Mouse (Mus musculus): Measurements from ENCODE around the gene Cdh13. TPM values are rescaled to one million over a fixed set of nuclear protein-coding genes. Genes with fewer than 3 reads are reported as not detected.

Cdh13 gene
- polyA plus RNA-seq, 1 experiment, result 4.5 TPM

GRCm38 (mm10) chr8:118725651-118726050 is 442.1 kb downstream of the Cdh13 start:
- H3K27me3 ChIP-seq (ENCODE audit: control insufficient read depth, insufficient read depth, low read length), result no peaks in the 10 kb centered on the region
- no peak overlapping the region for H3K27ac ChIP-seq (ENCODE audit: control insufficient read depth, insufficient read depth, low read depth, low read length)
- no peaks in the 10 kb centered on the region for H3K36me3 ChIP-seq (ENCODE audit: control insufficient read depth, insufficient read depth, low read length)
- H3K4me3 ChIP-seq (ENCODE audit: control insufficient read depth, low read depth, low read length), result no peak overlapping the region
- no peak for TF ChIP-seq POLR2A (IDR thresholded peaks at IDR 0.05; ENCODE audit: control insufficient read depth, low read depth, low read length)
- no peak for TF ChIP-seq CTCF (IDR thresholded peaks at IDR 0.05; ENCODE audit: control insufficient read depth, insufficient read depth, insufficient replicate concordance, low read depth, low read length)
- H3K4me1 ChIP-seq (ENCODE audit: control insufficient read depth, insufficient read depth, low read length), result no peaks in the 10 kb centered on the region

GRCm38 (mm10) chr8:118741781-118742180 is 458.2 kb downstream of the Cdh13 start:
- Histone ChIP-seq H3K36me3 (ENCODE audit: control insufficient read depth, insufficient read depth, low read length) (no peaks in the 10 kb centered on the region), H3K4me1 (ENCODE audit: control insufficient read depth, insufficient read depth, low read length) (no peaks in the 10 kb centered on the region), H3K27me3 (ENCODE audit: control insufficient read depth, insufficient read depth, low read length) (no peaks in the 10 kb centered on the region), H3K27ac (ENCODE audit: control insufficient read depth, insufficient read depth, low read depth, low read length) (no peak overlapping the region), H3K4me3 (ENCODE audit: control insufficient read depth, low read depth, low read length) (no peak overlapping the region)
- no peak for TF ChIP-seq POLR2A (IDR thresholded peaks at IDR 0.05; ENCODE audit: control insufficient read depth, low read depth, low read length)
- TF ChIP-seq CTCF (IDR thresholded peaks at IDR 0.05; ENCODE audit: control insufficient read depth, insufficient read depth, insufficient replicate concordance, low read depth, low read length), result no peak

GRCm38 (mm10) chr8:118744991-118745390 is 461.5 kb downstream of the Cdh13 start:
- no peak overlapping the region for H3K4me3 ChIP-seq (ENCODE audit: control insufficient read depth, low read depth, low read length)
- TF ChIP-seq CTCF (IDR thresholded peaks at IDR 0.05; ENCODE audit: control insufficient read depth, insufficient read depth, insufficient replicate concordance, low read depth, low read length), result peak; percentile 67; the same call in 1 of the 2 replicates
- TF ChIP-seq POLR2A (IDR thresholded peaks at IDR 0.05; ENCODE audit: control insufficient read depth, low read depth, low read length), result no peak

GRCm38 (mm10) chr8:118748041-118748604 is 464.6 kb downstream of the Cdh13 start:
- H3K36me3 ChIP-seq (ENCODE audit: control insufficient read depth, insufficient read depth, low read length), result no peaks in the 10 kb centered on the region
- H3K27me3 ChIP-seq (ENCODE audit: control insufficient read depth, insufficient read depth, low read length), result no peaks in the 10 kb centered on the region
- TF ChIP-seq CTCF (IDR thresholded peaks at IDR 0.05; ENCODE audit: control insufficient read depth, insufficient read depth, insufficient replicate concordance, low read depth, low read length) (no peak), POLR2A (IDR thresholded peaks at IDR 0.05; ENCODE audit: control insufficient read depth, low read depth, low read length) (no peak)
- H3K27ac ChIP-seq (ENCODE audit: control insufficient read depth, insufficient read depth, low read depth, low read length), result no peak overlapping the region
- H3K4me3 ChIP-seq (ENCODE audit: control insufficient read depth, low read depth, low read length), result no peak overlapping the region
- no peaks in the 10 kb centered on the region; the same call in 1 of the 2 replicates for H3K4me1 ChIP-seq (ENCODE audit: control insufficient read depth, insufficient read depth, low read length)

More at GRCm38 (mm10) chr8:118744991-118745390, 461.5 kb downstream of the Cdh13 start:
- H3K4me1 ChIP-seq (ENCODE audit: control insufficient read depth, insufficient read depth, low read length), result no peaks in the 10 kb centered on the region; the same call in 1 of the 2 replicates
- no peaks in the 10 kb centered on the region for H3K36me3 ChIP-seq (ENCODE audit: control insufficient read depth, insufficient read depth, low read length)
- no peaks in the 10 kb centered on the region for H3K27me3 ChIP-seq (ENCODE audit: control insufficient read depth, insufficient read depth, low read length)
- H3K27ac ChIP-seq (ENCODE audit: control insufficient read depth, insufficient read depth, low read depth, low read length), result no peak overlapping the region

- no peak overlapping the region for H3K27ac ChIP-seq (ENCODE audit: control insufficient read depth, insufficient read depth, low read depth, low read length)
- no peak for TF ChIP-seq POLR2A (IDR thresholded peaks at IDR 0.05; ENCODE audit: control insufficient read depth, low read depth, low read length)
- no peak for TF ChIP-seq CTCF (IDR thresholded peaks at IDR 0.05; ENCODE audit: control insufficient read depth, insufficient read depth, insufficient replicate concordance, low read depth, low read length)
- H3K4me3 ChIP-seq (ENCODE audit: control insufficient read depth, low read depth, low read length), result no peak overlapping the region
- H3K27me3 ChIP-seq (ENCODE audit: control insufficient read depth, insufficient read depth, low read length), result no peaks in the 10 kb centered on the region
- H3K36me3 ChIP-seq (ENCODE audit: control insufficient read depth, insufficient read depth, low read length), result no peaks in the 10 kb centered on the region
- no peaks in the 10 kb centered on the region; the same call in 1 of the 2 replicates for H3K4me1 ChIP-seq (ENCODE audit: control insufficient read depth, insufficient read depth, low read length)
These were observed 465.7 kb downstream of the Cdh13 start for GRCm38 (mm10) chr8:118749191-118749590.

GRCm38 (mm10) chr8:118749786-118750185 is 466.3 kb downstream of the Cdh13 start:
- TF ChIP-seq CTCF (IDR thresholded peaks at IDR 0.05; ENCODE audit: control insufficient read depth, insufficient read depth, insufficient replicate concordance, low read depth, low read length) (no peak), POLR2A (IDR thresholded peaks at IDR 0.05; ENCODE audit: control insufficient read depth, low read depth, low read length) (no peak)
- Histone ChIP-seq H3K27me3 (ENCODE audit: control insufficient read depth, insufficient read depth, low read length) (no peaks in the 10 kb centered on the region), H3K4me1 (ENCODE audit: control insufficient read depth, insufficient read depth, low read length) (no peaks in the 10 kb centered on the region; the same call in 1 of the 2 replicates), H3K27ac (ENCODE audit: control insufficient read depth, insufficient read depth, low read depth, low read length) (no peak overlapping the region), H3K4me3 (ENCODE audit: control insufficient read depth, low read depth, low read length) (no peak overlapping the region), H3K36me3 (ENCODE audit: control insufficient read depth, insufficient read depth, low read length) (no peaks in the 10 kb centered on the region)

- H3K4me1 ChIP-seq (ENCODE audit: control insufficient read depth, insufficient read depth, low read length), result no peaks in the 10 kb centered on the region; the same call in 1 of the 2 replicates
- H3K27me3 ChIP-seq (ENCODE audit: control insufficient read depth, insufficient read depth, low read length), result no peaks in the 10 kb centered on the region
- H3K27ac ChIP-seq (ENCODE audit: control insufficient read depth, insufficient read depth, low read depth, low read length), result no peak overlapping the region
- H3K36me3 ChIP-seq (ENCODE audit: control insufficient read depth, insufficient read depth, low read length), result no peaks in the 10 kb centered on the region
- no peak for TF ChIP-seq POLR2A (IDR thresholded peaks at IDR 0.05; ENCODE audit: control insufficient read depth, low read depth, low read length)
- no peak for TF ChIP-seq CTCF (IDR thresholded peaks at IDR 0.05; ENCODE audit: control insufficient read depth, insufficient read depth, insufficient replicate concordance, low read depth, low read length)
- no peak overlapping the region for H3K4me3 ChIP-seq (ENCODE audit: control insufficient read depth, low read depth, low read length)
These were observed 470.2 kb downstream of the Cdh13 start for GRCm38 (mm10) chr8:118753710-118754109.
